Mouse (Mus musculus) intestine, postnatal 0 days (tissue): Measurements from ENCODE around the gene Xntrpc. TPM values are rescaled to one million over a fixed set of nuclear protein-coding genes. Genes with fewer than 3 reads are reported as not detected.
A peak's percentile ranks its signal among the peaks of the same experiment; 100 is the strongest.
"Not testable (repeated sequence)": the region's sequence is repeated elsewhere in the genome, so short reads cannot be mapped to it uniquely, and the experiment has no call there.

ENCODE experiments used
- ATAC-seq: fragments of 200-750 bp; cut with Nextera tagmentation; 2 replicates; pipeline ENCODE4 v1.8.0; 2017; ENCODE audit warnings: mild to moderate bottlenecking, moderate TSS enrichment, moderate library complexity
- H3K27ac ChIP-seq: fragments of 300-500 bp; sonication (generic); 2 replicates; pipeline ENCODE4 v1.5.1; 2014; ENCODE audit warnings: mild to moderate bottlenecking, low read depth, low read length, moderate library complexity
- H3K27me3 ChIP-seq: fragments of 300-500 bp; sonication (generic); replicated peaks from 2 replicates; pipeline ENCODE4 v1.6.1; 2014; ENCODE audit warnings: low read length, mixed read lengths; ENCODE audit not compliant: control insufficient read depth, insufficient read depth
- H3K36me3 ChIP-seq: fragments of 300-500 bp; sonication (generic); 2 replicates; pipeline ENCODE4 v1.6.1; 2014; ENCODE audit warnings: mild to moderate bottlenecking, moderate library complexity; ENCODE audit not compliant: control insufficient read depth, insufficient read depth
- H3K4me1 ChIP-seq: fragments of 300-500 bp; sonication (generic); replicated peaks from 2 replicates; pipeline ENCODE4 v1.6.1; 2014; ENCODE audit warnings: antibody characterized with exemption, low read length, mixed read lengths; ENCODE audit not compliant: control insufficient read depth, insufficient read depth
- H3K4me2 ChIP-seq: fragments of 300-500 bp; sonication (generic); replicated peaks from 2 replicates; pipeline ENCODE4 v1.6.1; 2014; ENCODE audit warnings: low read depth, mild to moderate bottlenecking, moderate library complexity
- H3K4me3 ChIP-seq: fragments of 300-500 bp; sonication (generic); 2 replicates; pipeline ENCODE4 v1.5.1; 2014; ENCODE audit warnings: low read depth, low read length
- H3K9ac ChIP-seq: fragments of 300-500 bp; sonication (generic); 2 replicates; pipeline ENCODE4 v1.6.1; 2014; ENCODE audit warnings: mild to moderate bottlenecking, low read depth, low read length
- H3K9me3 ChIP-seq: fragments of 300-500 bp; sonication (generic); 2 replicates; pipeline ENCODE4 v1.6.1; 2016; ENCODE audit warnings: mixed run types; ENCODE audit not compliant: control insufficient read depth
- CTCF ChIP-seq: sonication (generic); IDR thresholded peaks from 2 replicates; pipeline ENCODE4 v1.5.1; 2016; ENCODE audit warnings: low read depth, mild to moderate bottlenecking, control low read depth, antibody characterized with exemption, moderate library complexity
- WGBS: fragments of 180-500 bp; shearing (Covaris S2); extraction: QIAGEN DNeasy Blood & Tissue Kit; methylation state at CpG from one replicate; pipeline ENCODE4 v1.1.7; 2014; 5-methylcytosine and 5-hydroxymethylcytosine counted together
- polyA plus RNA-seq: library from polyadenylated mRNA; unstranded; fragments of >200 nt; fragmentation: Nextera tagmentation; extraction: Ambion mirVana; gene quantifications from 2 replicates; pipeline ENCODE4 v1.2.1, GENCODE M21; 2015

The Xntrpc gene
- polyA plus RNA-seq, 1 experiment from 2014 or later: not detected

- not testable (repeated sequence) for H3K4me2 ChIP-seq, H3K36me3 ChIP-seq, H3K9me3 ChIP-seq, H3K27ac ChIP-seq, H3K4me3 ChIP-seq, H3K4me1 ChIP-seq, H3K27me3 ChIP-seq, H3K9ac ChIP-seq, ATAC-seq
- peak; percentile 61 for TF ChIP-seq CTCF
Measured at GRCm38 (mm10) chr7:102048524-102048923, 17.0 kb upstream of the Xntrpc start.

- WGBS: 63% methylated on average over 3 of the region's 3 CpGs
- TF ChIP-seq CTCF: no peak
- Histone ChIP-seq H3K36me3 (no peaks in the 10 kb centered on the region), H3K27me3 (no peaks in the 10 kb centered on the region), H3K9ac (no peak overlapping the region), H3K27ac (0 out of 2 replicates have a peak overlapping the region, but pooled peaks have one; percentile 50), H3K4me2 (no peak overlapping the region), H3K4me1 (peaks cover 14% of the 10 kb centered on the region; the same call in 1 of the 2 replicates), H3K4me3 (no peak overlapping the region), H3K9me3 (no peaks in the 10 kb centered on the region)
- no peak for ATAC-seq
Measured at GRCm38 (mm10) chr7:102061353-102061752, 4.2 kb upstream of the Xntrpc start.

GRCm38 (mm10) chr7:102062203-102062602 is 3.3 kb upstream of the Xntrpc start:
- Histone ChIP-seq H3K27ac (peak overlapping the region; percentile 50; the same call in 1 of the 2 replicates), H3K4me2 (peak overlapping the region; percentile 43), H3K4me1 (peaks cover 17% of the 10 kb centered on the region; the same call in 1 of the 2 replicates), H3K36me3 (no peaks in the 10 kb centered on the region), H3K27me3 (no peaks in the 10 kb centered on the region), H3K9ac (no peak overlapping the region), H3K4me3 (no peak overlapping the region), H3K9me3 (no peaks in the 10 kb centered on the region)
- no peak for TF ChIP-seq CTCF
- WGBS: 41% methylated on average over 1 of the region's 1 CpGs
- peak; percentile 15; the same call in 1 of the 2 replicates for ATAC-seq

- peak overlapping the region; percentile 70 for H3K4me3 ChIP-seq
Measured at GRCm38 (mm10) chr7:102063891-102064290, 1.6 kb upstream of the Xntrpc start.

GRCm38 (mm10) chr7:102064655-102065045 is 863 bp upstream of the Xntrpc start:
- TF ChIP-seq CTCF: no peak

More at GRCm38 (mm10) chr7:102063891-102064290, 1.6 kb upstream of the Xntrpc start:
- Histone ChIP-seq H3K36me3 (no peaks in the 10 kb centered on the region), H3K4me2 (peak overlapping the region; percentile 72), H3K27me3 (no peaks in the 10 kb centered on the region), H3K9ac (0 out of 2 replicates have a peak overlapping the region, but pooled peaks have one; percentile 53), H3K9me3 (no peaks in the 10 kb centered on the region), H3K4me1 (peaks cover 17% of the 10 kb centered on the region; the same call in 1 of the 2 replicates), H3K27ac (no peak overlapping the region)
- ATAC-seq: no peak
- TF ChIP-seq CTCF: no peak
- 39% methylated on average over 9 of the region's 9 CpGs for WGBS

GRCm38 (mm10) chr7:102066363-102066762 is 850 bp downstream of the Xntrpc start:
- Histone ChIP-seq H3K9ac (0 out of 2 replicates have a peak overlapping the region, but pooled peaks have one; percentile 26), H3K4me3 (peak overlapping the region; percentile 70), H3K4me2 (peak overlapping the region; percentile 72), H3K4me1 (peaks cover 17% of the 10 kb centered on the region; the same call in 1 of the 2 replicates), H3K27me3 (no peaks in the 10 kb centered on the region), H3K36me3 (no peaks in the 10 kb centered on the region), H3K27ac (no peak overlapping the region), H3K9me3 (no peaks in the 10 kb centered on the region)
- no peak for ATAC-seq
- TF ChIP-seq CTCF: no peak
- WGBS: 54% methylated on average over 6 of the region's 6 CpGs

More at GRCm38 (mm10) chr7:102064655-102065045, 863 bp upstream of the Xntrpc start:
- Histone ChIP-seq H3K9me3 (no peaks in the 10 kb centered on the region), H3K27me3 (no peaks in the 10 kb centered on the region), H3K36me3 (no peaks in the 10 kb centered on the region), H3K4me1 (peaks cover 17% of the 10 kb centered on the region; the same call in 1 of the 2 replicates), H3K27ac (no peak overlapping the region; the same call in 1 of the 2 replicates), H3K9ac (peak overlapping the region; percentile 53), H3K4me2 (peak overlapping the region; percentile 72), H3K4me3 (peak overlapping the region; percentile 70)
- 1% methylated on average over 9 of the region's 9 CpGs for WGBS
- ATAC-seq: peak; percentile 10; the same call in 1 of the 2 replicates
